Mouse (Mus musculus) layer of hippocampus, adult 9-11 months (tissue): ENCODE data around the gene Stat4.
"Not testable (repeated sequence)": the region's sequence is repeated elsewhere in the genome, so short reads cannot be mapped to it uniquely, and the experiment has no call there.

Experiments used
- DNase-seq: peaks from one replicate; pipeline ENCODE4 v3.0.0; 2022

Gene Stat4

GRCm38 (mm10) chr1:52034816-52035752 is 48.1 kb downstream of the Stat4 start:
- no peak for DNase-seq

- no peak for DNase-seq
Measured at GRCm38 (mm10) chr1:52039151-52039550, 52.2 kb downstream of the Stat4 start.

GRCm38 (mm10) chr1:52039626-52040025 is 52.7 kb downstream of the Stat4 start:
- no peak for DNase-seq

- no peak for DNase-seq
Measured at GRCm38 (mm10) chr1:52040366-52041061, 53.6 kb downstream of the Stat4 start.

- no peak for DNase-seq
Measured at GRCm38 (mm10) chr1:52043191-52043590, 56.2 kb downstream of the Stat4 start.

GRCm38 (mm10) chr1:52046891-52047290 is 59.9 kb downstream of the Stat4 start:
- DNase-seq = not testable (repeated sequence)

- DNase-seq = peak; percentile 3
Measured at GRCm38 (mm10) chr1:52048711-52049110, 61.8 kb downstream of the Stat4 start.

GRCm38 (mm10) chr1:52049827-52050226 is 62.9 kb downstream of the Stat4 start:
- no peak for DNase-seq

- no peak for DNase-seq
Measured at GRCm38 (mm10) chr1:52051542-52051941, 64.6 kb downstream of the Stat4 start.

GRCm38 (mm10) chr1:52052910-52053309 is 66.0 kb downstream of the Stat4 start:
- no peak for DNase-seq

GRCm38 (mm10) chr1:52055947-52056346 is 69.0 kb downstream of the Stat4 start:
- no peak for DNase-seq

- DNase-seq = no peak
Measured at GRCm38 (mm10) chr1:52057153-52057552, 70.2 kb downstream of the Stat4 start.

GRCm38 (mm10) chr1:52066276-52066675 is 79.3 kb downstream of the Stat4 start:
- no peak for DNase-seq

- no peak for DNase-seq
Measured at GRCm38 (mm10) chr1:52066694-52067093, 79.7 kb downstream of the Stat4 start.

GRCm38 (mm10) chr1:52079724-52080367 is 92.9 kb downstream of the Stat4 start:
- no peak for DNase-seq

- no peak for DNase-seq
Measured at GRCm38 (mm10) chr1:52080375-52080774, 93.4 kb downstream of the Stat4 start.

GRCm38 (mm10) chr1:52086236-52086635 is 99.3 kb downstream of the Stat4 start:
- DNase-seq = no peak

GRCm38 (mm10) chr1:52087128-52087527 is 100.2 kb downstream of the Stat4 start:
- DNase-seq = no peak

- no peak for DNase-seq
Measured at GRCm38 (mm10) chr1:52088634-52089033, 101.7 kb downstream of the Stat4 start.

- no peak for DNase-seq
Measured at GRCm38 (mm10) chr1:52098618-52099232, 111.8 kb downstream of the Stat4 start.

- DNase-seq = no peak
Measured at GRCm38 (mm10) chr1:52100496-52100895, 113.5 kb downstream of the Stat4 start.

- no peak for DNase-seq
Measured at GRCm38 (mm10) chr1:52102795-52103194, 115.8 kb downstream of the Stat4 start.

- DNase-seq = no peak
Measured at GRCm38 (mm10) chr1:52107206-52107605, 120.3 kb downstream of the Stat4 start.
